Mouse (Mus musculus): ENCODE results near the gene Gcm2. TPM values are rescaled to one million over a fixed set of nuclear protein-coding genes. Genes with fewer than 3 reads are reported as not detected.
A peak's percentile ranks its signal among the peaks of the same experiment; 100 is the strongest.

The Gcm2 gene
- not detected for total RNA-seq (2021)

DNA sequence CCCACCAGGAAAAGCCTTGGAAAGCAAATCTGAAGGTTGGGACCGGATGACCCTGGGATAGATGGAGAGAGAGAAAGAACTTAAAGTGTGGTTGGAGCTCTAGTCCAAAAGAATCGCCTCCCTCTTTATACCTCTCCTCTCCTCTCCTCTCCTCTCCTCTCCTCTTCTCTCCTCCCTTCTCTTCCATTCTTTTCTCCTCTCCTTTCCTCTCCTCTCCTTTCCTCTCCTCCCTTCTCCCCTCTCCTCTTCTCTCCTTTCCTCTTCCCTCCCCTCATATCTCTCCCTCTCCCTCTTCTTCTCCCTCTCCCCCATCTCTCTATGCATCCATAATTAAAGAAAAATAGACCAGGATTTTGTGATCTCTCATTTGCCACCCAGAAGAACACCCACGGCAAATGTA, at the start of gene Gcm2:
Gene Gcm2 (minus strand): TSS at position 101 of the 400 bp plus-strand sequence.
- DNase-seq (ENCODE audit: extremely low spot score in 1 of 2, low spot score in 1 of 2): no peak

DNA sequence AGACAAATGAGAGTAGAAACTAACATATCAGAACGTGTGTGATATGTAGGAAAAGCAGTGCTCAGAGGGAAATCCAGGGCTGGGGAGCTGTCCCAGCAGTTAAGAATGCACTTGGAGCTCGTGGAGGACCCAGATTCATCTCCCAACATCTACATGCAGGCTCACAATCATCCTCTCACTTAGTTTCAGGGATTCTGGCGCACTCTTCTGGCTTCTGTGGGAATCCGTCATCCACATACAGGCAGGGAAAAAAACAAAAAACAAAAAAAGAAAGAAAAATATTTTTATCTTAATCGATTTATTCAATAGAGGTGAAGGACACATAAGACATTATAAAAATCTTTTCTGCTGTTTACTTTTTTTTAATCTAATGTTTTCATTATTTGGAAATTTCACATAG, 47.6 kb upstream of the Gcm2 start:
- DNase-seq (ENCODE audit: extremely low spot score in 1 of 2, low spot score in 1 of 2): no peak

DNA sequence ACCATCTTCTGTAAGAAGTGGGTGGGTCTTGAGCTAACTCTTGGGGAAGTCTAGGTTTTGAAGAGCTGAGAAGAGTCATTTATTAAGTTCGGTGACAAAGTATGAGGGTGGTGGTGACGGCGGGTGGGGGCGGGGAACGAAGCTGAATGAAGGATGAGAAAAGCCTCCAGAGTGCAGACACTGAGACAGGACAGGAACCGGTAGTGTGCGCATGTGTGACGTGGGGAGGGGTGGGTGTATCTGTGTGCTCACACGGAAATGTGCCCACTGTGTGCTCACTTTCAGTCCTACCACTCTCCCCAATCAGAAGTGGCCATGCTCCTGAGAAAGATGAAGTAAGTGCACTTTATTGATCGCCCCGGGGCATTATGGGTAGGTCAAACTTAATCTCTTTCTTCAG, 42.3 kb upstream of the Gcm2 start:
- DNase-seq (ENCODE audit: extremely low spot score in 1 of 2, low spot score in 1 of 2): no peak

DNA sequence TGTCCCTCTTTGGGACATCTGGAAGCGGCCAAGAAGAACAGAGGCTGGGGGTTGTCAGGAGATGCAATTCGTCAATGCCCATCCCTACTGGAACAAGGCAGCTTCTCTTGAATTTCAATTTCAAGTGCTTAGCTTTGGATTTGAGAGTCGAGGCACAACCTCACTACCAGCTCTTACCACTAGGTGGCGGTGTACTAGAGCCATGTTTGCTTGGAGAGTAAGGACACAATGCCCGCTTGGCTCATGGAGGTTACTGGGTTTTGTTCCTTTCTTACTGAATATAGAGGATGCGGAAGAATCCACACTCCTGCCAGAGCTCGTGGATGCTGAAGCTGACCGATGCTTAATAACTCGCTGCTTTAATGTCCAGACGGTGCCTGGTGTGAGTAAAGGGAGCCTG, 35.4 kb upstream of the Gcm2 start:
- DNase-seq (ENCODE audit: extremely low spot score in 1 of 2, low spot score in 1 of 2): peak; percentile 66 to 87

DNA sequence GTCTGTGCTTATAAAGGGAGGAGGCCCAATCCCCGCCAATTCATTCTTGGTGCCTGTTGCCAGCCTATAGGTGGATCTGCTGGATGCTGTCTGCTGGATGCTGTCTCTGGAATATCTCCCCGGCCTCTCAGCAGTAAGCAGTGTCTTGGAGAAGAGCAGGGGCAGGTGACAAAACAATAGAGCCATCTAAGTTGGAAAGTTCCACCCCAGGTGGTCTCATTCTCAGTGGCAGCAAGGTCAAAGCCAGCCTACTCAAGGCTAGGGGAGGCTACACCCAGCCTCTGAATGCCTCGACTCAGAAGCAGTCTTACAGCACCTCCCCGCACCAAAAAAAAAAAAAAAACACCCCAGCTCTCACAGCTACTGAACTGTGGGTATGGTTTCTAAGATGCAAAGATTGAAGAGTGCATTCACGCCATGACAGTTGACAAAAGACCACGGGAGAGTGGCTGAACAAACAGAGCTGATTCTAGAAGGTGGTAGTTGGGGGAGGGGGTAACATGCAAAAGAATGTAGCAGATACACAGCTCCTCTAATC, 34.7 kb upstream of the Gcm2 start:
- no peak for DNase-seq (ENCODE audit: extremely low spot score in 1 of 2, low spot score in 1 of 2)

DNA sequence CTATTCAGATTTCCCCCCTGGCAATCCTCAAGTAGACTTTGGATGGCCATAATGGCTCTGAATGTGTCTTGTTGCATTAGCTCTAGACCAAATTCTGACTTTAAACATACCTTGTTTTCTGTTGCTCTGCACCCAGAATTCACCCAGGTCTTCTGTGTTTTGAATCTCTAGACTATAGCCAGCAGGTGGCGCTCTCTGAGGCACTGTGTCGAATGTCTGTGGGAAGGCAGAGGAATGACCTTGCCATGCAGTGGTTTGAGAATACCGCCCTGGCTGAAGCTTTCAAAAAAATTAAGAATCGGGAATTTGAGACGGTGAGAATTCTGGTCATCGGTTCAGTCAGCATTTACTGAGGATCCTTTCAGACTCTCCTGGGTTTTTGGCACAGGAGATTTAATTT, 24.1 kb upstream of the Gcm2 start:
- peak; percentile 24 to 80 for DNase-seq (ENCODE audit: extremely low spot score in 1 of 2, low spot score in 1 of 2)

DNA sequence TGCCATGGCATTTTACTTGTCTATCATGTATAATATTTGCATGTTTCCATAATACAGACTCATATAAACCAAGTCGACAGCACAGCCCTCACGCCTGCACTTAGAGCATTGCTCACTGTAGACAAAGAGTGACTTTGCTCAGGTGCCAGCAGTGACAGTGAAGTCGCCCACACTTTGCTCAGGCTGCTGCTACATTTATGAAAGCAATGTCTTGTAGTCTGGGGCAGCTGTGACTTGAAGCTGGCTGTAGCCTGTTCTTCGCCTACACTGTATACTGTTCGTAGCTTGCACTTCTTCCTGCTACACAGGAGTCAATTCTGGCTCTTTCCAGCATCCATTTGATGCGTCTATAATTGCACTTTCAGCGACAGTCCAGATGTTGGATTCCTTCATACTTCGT, 18.2 kb upstream of the Gcm2 start:
- no peak for DNase-seq (ENCODE audit: extremely low spot score in 1 of 2, low spot score in 1 of 2)

DNA sequence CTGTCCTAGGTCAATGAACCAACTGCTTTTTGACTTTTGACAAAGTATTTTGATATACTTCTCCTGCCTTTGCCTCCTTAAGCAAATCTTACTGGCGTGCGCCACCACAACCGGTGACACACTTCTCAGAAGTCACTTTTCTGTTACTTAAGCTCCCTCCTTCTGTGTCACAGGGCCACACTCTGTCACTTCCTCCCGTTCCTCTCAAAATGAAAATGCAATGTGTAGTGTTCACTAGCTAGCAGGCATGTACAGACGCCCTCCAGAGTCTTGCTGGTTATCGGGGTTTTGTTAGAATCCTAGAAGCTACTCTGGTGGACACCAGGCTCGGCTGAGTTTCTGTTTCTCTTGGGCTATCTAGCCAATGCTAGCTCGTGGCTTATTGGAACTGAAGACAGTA, 17.5 kb upstream of the Gcm2 start:
- DNase-seq (ENCODE audit: extremely low spot score in 1 of 2, low spot score in 1 of 2): no peak

DNA sequence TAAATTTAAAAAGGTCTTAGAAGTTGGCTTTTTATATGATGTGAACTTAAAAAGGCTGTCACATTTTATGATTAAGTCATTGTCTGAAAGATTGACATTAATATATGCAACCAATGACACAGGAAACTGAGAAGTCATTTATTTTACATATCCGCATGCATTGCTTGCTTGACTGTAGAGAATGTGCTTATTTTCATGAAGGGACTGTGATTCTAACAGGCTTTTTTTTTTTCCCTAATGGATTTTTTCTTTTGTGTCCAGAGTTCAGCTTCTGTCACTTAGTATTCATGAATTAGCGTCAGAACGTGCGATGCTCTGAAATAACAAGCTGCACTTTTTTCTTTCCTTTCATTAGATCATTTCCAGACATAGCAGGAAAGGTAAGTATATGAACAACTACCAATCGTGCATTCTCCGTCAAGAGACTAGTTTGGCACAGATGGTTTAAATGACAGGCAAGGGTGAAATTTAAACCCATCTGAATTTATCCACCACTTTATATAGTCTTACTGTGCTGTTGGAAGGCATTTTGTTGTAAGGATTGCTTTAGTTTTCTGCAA, 12.9 kb upstream of the Gcm2 start:
- no peak for DNase-seq (ENCODE audit: extremely low spot score in 1 of 2, low spot score in 1 of 2)

DNA sequence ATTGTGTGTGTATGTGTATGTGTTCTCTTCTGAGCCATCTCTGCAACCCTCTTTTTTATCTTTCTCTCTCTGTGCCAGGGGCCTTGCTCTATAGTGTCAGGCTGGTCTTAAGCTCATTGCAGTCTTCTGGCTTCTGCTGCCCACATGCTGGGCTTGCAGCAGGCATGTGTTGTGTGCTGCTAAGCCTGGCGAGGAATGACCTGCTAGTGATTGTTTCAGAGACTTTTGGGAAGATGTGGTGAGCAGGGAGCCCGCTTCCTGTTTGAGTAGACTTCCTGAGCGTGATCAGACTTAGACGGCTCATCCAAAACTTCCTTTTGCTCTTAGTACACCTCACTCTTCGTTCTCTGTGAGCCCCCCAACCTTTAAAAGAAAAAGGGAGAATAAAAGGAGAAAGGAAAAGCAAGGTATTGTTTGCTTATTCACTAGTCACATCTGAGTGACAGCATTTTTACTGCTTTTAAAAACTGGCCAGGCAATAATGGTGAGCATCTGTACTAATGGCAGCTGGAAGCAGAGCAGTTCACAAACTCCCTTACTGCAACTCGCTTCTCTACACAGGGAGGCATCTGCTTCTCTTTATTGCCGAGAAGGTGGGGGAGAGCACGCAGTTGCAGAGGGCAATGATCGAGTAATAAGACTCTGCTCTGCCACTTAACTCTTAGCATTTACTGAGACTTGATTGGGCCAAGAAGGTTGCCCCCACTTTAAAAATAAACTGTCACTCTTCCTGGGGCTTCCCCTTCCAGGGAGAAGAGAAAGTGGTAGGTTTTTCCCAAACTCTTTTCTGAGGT, 8.5 kb upstream of the Gcm2 start:
- DNase-seq (ENCODE audit: extremely low spot score in 1 of 2, low spot score in 1 of 2): no peak

DNA sequence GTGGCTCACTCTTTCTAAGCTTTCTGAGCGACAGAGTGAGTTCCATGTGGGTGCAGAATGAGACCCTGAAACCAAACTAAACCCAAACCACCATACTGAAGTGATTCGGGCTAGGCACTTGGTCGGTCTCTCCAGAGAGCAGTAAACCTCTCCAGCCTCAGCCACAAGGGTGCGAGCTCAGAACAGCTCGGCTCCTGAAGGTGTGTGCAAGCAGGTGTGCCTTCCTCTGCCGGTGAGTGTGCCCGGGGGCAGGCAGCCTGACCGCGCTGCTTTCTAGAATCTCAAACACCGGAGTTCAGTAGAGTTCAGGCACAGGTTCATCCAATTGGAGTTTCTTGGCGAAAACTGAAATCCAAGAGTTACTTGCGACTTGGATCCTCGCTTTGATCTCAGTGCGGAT, 3.1 kb upstream of the Gcm2 start, which contains the start of gene Sycp2l:
Gene Sycp2l (plus strand): TSS at position 368 of the 400 bp plus-strand sequence.
- DNase-seq (ENCODE audit: extremely low spot score in 1 of 2, low spot score in 1 of 2): no peak

DNA sequence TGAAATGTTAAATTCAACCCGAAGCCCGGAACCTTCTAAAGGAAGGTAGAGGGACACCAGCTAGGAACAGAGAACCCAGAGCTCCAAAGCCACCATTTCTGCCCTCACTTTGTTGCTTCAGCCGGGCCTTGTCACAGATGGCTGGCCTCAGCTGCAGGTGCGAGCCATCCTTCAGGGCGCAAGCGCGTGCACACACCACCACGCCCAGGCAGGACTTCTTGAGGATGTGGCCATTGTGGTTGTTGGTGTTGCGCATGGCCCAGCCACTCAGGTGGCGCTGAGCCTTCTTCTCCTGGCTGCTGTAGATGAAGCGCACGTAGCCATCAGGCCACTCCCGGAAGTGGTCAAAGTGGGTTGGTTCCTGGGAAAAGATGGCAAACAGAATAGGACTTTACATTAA, 5.3 kb downstream of the Gcm2 start:
- no peak for DNase-seq (ENCODE audit: extremely low spot score in 1 of 2, low spot score in 1 of 2)

DNA sequence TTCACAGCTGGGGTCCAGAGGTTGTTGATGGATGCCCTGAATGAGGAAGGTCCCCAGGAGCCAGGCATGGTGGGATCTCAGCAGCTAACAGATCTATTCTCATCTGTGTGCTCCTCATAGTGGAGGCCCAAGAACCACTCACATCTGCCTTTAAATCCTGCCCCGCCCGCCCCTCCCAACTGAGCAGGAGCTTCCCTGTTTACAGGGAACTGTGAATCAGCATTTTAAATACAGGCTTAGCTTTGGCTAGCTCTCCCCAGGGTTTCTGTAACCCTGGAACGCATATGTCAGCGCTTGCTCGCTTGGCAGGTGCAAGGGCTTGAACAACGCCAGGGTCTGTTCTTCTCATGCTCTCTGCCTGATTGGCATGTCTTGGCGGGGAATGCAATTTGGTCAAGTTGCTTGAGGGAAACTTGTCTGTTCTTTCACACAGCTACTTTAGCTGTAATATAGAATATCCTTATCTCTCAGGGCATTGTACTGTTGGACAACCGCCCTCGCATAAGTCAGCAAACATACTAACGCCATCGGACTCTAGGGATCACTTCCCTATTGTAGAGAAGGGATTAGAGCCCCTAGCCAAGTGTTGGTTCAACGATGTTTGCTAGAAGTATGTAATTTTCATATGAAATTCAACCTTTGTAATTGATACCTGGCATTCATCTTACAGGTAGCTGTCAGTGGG, 6.9 kb downstream of the Gcm2 start:
- DNase-seq (ENCODE audit: extremely low spot score in 1 of 2, low spot score in 1 of 2): no peak

DNA sequence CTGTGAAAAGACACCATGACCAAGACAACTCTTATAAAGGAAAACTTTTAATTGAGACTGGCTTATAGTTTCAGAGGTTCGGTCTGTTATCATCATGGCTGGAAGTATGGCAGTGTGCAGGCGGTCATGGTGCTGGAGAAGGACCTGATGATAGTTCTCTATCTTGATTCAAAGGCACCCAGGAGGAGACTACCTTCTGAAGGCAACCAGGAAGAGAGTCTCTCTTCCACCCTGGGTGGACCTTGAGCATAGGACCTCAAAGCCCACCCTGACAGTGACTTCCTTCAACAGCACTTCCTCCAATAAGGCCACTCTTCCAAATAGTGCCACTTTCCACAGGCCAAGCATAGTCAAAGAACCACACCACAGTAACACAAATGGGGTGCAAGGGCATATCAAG, 10.8 kb downstream of the Gcm2 start:
- no peak for DNase-seq (ENCODE audit: extremely low spot score in 1 of 2, low spot score in 1 of 2)

DNA sequence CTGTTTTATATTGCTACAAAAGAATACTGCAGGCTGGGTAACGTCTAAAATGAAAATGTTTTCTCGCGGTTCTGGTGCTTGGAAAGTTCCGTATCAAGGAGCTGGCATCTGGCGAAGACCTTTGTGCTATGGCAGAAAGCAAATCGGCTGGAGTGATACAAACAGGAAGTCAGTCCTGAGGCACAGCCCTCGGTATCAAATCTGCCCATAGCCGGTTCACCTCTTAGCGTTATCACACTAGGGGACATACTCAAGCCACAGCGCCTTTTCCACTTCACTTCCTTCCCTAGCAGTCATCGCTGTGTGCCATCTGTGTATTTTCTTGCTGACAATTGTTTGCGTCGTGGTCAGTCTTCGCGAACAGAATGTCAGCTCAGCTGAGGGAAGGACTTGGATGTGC, 12.5 kb downstream of the Gcm2 start:
- no peak for DNase-seq (ENCODE audit: extremely low spot score in 1 of 2, low spot score in 1 of 2)

DNA sequence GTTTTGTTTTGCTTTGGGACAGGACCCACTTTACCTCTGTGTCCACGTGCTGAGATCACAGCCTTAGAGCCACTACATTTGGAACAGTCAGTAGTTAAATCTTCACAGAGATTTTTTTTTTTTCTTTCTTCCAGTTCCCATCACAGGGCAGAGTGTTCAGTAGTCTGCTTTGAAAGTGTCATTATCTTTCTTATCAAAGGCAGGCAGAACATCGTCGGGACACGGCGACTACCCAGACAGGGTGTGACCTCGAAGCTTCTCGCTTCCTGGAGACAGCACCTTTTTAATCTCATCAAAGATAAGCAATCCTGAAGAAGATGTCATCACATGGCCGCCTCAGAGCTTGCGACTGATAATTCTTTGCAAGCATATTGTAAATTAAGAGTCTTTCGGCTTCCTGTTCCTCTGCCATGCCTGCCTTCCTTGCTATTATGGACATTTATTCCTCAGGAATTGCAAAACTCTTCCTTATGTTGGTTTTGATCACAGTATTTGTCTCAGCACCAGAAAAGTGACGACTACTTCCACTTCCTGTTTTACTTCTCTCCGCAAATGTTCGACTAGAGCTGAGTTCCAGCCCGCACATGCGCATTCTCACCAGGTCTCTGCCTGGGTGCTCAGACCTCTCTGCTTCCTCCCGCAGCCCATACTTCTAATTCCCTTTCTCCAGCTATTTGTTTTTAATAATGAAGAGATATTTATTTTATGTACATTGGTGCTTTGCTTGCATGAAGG, 13.3 kb downstream of the Gcm2 start:
- no peak for DNase-seq (ENCODE audit: extremely low spot score in 1 of 2, low spot score in 1 of 2)

DNA sequence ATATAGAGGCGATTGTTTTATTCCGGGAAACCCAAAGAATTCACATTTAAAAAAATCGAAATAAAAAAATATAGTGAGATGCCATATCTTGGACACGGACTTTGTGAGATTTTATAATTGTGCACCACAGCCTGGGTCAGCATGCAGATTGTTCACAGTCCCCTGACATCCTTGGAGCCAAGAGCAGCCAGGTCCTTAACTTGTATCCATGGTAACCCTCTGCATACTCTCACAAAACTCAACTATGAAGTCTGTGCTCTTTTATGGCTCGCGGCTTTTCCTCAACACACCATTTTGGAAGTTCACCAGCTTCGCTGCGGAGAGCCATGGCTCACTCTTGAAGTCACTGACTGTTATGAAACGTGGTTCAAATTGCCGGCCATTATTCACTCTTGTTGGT, 16.7 kb downstream of the Gcm2 start:
- no peak for DNase-seq (ENCODE audit: extremely low spot score in 1 of 2, low spot score in 1 of 2)

DNA sequence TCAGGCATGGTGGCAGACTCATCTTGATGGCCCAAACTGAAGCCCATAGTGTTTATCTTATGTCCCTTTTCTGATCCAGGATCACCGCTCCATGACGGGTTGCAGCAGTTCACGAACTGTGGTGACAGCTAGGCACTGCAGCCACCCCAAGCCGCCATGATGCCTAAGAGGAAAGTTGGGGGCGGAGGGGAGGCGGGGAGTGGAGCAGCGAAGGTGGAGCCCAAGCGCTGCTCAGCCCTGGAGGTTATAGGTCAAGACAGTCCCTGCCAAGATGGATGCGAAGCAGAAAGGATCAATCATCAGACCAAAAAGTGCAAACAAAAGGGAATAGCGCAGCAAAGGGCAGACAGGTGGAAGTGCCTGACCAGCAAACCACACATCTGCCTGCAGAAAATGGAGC, 19.6 kb downstream of the Gcm2 start:
- no peak for DNase-seq (ENCODE audit: extremely low spot score in 1 of 2, low spot score in 1 of 2)

DNA sequence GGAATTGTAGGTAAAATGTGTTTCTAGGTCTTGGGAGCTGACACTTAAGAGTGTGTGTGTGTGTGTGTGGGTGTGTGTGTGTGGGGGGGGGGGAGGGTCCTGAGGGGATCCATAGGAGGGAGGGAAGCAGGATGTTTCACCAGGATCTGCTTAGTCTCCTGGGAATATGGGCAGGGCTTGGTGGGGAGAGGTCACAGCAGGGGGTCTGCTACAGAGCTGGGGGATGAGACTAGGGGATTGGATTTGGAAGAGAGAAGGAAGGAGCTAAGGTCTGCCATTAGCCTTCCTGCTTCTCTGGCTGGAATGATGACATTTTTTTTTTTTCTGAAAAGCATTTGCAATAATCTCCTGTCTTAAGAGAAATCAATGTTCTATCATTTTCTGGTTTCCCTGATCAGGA, 22.1 kb downstream of the Gcm2 start:
- DNase-seq (ENCODE audit: extremely low spot score in 1 of 2, low spot score in 1 of 2): no peak

DNA sequence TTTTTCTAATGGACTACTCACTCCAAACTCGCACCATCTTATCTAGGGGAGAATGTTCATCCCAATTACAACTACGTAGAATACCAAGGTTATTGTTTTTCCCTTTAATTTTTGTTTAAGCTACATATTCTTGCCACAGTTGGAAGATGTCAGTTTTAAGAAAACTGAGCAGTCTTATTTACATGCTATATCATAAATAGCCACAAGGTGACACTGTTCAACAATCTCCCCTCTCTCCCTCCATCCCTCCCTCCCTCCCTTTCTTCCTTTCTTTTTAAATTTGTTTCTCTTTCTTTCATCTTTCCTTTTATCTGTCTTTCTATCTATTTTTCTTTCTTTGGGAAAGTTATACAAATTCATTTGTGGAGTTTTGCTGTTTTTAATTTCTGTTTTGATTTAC, 25.7 kb downstream of the Gcm2 start:
- DNase-seq (ENCODE audit: extremely low spot score in 1 of 2, low spot score in 1 of 2): no peak

DNA sequence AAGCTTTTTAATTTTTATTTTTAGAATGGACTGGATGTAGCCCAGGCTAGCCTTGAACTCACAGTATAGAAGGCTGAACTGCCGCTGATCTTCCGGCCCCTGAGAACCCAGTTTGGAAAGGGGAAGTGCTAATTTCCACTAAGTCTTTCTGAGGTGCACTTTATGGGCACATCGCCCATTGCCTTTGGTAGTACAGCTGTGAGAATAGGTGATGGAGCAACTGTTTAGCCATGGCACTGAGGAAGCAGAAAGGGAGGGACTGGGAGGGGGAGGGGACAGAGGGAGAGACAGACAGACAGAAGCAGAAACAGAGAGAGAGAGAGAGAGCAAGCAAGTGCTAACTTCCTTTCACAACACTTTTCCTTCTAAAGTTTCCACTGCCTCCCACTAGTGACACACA, 26.3 kb downstream of the Gcm2 start:
- DNase-seq (ENCODE audit: extremely low spot score in 1 of 2, low spot score in 1 of 2): no peak

Measured in layer of hippocampus, postnatal 25 days (tissue).